Mouse (Mus musculus) regulatory T cell (primary cell): ENCODE results near the gene Megf11.

Experiments used
- in situ Hi-C: fragments of 300-600 bp; cut with MboI, MseI; formaldehyde crosslinking; loops from one replicate; pipeline ENCODE4 v1.15.1; 2025; ENCODE audit warnings: high pct_unique_total_duplicates

The Megf11 gene

DNA sequence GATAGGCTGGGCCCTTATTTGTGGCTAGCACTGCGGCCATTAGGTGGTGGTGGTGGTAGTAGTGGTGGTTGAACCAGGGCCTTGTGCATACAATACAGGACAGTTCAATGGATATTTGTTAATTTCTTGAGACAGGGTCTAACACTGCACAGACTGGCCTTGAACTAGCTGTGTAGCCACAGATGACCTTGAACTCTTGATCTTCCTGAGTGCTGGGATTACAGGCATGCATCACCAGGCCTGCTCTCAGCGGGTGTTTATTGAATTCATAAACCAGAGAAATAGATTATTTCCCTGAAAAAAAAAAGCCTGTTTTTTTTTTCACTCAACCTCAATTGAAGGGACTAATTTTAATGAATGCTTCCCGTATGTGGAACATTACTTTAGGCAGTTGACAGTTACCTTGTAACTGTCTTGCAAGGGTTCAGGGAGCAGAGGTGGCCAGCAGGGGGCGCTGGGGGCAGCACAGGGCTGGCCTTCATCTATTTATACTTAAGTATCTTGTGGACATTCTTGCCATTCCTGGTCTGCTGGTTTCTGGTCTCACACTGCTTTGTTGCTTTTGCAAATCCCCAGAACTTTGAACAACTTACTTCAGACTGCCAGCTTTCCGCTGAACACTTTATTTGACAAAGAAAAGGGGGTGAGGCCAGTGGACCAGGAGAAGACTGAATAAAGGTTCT lies 8.6 kb downstream of the Megf11 start:
- in situ Hi-C loops, result no loop called here

DNA sequence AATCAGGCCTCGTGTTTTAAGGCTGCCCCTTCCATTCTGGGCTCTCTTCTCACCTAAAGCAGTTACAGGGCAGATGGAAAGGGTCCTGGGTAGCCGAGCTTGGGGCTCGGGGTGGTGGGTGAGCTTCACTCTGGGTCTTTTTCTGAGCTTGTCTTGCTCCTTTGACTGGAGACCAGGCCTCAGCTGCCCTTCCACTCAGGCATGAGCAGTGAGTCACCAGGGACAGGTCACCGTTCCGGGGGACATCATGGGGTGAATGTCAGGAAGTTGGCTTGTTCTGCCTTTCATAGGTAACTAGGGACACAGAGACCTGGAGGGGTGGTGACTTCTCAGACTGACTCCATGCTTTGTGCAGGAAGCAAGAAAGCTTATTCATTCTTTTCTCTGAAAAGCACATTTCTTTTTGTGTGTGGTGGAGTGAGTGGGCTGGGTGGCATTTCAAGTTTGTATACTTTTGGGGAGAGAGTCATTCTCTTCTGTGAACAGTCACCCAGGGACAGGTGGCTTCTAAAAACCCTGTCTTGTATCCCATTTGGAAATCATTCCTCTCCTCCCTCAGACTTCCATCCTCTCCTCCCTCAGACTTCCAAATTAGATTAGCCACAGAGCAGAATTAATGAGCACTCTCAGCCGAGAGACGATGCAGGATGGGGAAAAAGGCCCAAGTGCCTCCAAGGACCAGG lies 10.0 kb downstream of the Megf11 start:
- in situ Hi-C loops, result no loop called here

GRCm38 (mm10) chr9:64397108-64397507 lies 11.7 kb downstream of the Megf11 start:
- in situ Hi-C loops, result no loop called here

DNA sequence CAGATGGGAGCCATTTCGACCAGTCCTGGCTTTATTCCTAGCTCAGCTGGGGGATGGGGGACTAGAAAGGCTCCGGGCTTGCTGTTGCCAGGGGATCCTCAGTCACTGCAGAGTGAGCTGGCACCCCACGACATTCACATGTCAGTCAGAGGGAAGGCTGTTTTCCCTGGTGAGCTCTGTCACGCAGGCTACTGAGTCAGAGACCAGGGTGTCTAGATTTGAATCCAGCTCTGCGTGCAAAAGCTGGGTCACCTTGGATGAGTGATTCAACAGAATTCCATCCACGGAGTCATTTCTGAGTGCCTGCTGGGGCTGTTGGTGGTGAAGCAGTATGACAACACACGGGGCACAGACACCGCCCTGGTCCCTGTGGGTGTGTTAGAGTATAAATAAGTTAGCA lies 13.7 kb downstream of the Megf11 start:
- in situ Hi-C loops, result no loop called here

DNA sequence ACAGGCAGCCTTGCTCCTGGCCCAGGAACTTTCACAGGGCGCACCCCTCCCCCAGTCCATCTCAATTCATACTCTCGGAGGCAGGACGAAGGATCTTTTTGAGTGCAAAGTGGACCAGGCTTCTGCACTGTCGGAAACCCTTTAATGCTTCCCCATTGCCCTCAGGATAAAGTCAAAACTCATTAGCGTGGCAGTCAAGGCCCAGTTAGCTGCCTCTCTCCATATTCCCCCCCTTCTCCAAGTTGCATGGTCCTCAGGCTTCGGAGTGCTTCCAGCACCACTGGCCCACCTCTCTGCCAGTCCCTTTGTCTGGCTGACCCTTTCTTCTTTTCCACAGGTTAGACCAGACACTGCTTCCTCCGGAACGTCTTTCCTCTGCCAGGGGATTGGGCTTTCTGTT lies 16.7 kb downstream of the Megf11 start:
- in situ Hi-C loops, result no loop called here

DNA sequence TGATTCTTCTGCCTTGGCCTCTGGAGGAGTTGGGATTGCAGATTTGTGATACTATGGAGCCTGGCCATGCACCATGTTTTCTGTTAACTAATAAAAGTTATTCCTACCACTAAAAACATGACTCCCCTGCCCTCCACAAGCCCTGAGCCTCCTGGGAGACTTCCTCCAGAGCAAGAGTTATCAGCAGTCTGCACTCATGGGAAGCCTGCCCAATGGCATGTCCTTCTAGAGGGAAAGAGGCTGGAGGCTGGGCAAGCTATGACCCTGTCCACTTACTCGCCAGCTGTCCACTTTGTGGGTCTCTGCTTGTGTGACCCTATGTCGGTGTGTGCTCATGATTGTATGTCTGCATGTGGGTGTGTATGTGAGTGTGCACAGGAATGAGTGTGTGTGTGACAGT lies 21.4 kb downstream of the Megf11 start:
- in situ Hi-C loops, result no loop called here

DNA sequence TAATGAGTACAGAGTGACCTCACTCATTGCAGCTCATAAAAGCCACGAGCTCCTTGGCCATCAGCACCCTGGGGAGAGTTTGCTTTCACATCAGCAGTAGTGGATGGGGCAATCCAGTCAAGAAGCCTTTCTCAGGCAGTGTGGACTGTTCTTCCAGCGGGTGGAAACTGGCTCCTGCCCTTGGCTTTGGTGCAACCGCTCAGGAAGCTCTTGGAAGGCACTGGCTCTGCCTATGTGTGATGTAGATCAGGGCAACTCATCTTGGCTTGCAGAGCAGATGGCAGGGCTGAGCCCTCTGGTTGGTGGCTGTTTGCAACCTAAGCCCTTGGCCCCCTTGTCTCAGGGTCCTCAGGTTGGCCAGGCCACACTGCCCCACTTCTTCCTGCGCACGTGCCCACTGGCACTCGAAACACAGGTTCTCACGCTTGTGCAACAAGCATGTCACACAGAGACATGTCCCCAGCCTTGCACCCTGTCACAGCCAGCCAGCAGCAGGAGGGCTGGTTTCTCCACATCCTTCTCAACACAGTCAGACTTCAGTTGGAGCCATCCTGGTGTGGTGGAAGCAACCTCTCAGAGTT lies 22.1 kb downstream of the Megf11 start:
- in situ Hi-C loops, result no loop called here

DNA sequence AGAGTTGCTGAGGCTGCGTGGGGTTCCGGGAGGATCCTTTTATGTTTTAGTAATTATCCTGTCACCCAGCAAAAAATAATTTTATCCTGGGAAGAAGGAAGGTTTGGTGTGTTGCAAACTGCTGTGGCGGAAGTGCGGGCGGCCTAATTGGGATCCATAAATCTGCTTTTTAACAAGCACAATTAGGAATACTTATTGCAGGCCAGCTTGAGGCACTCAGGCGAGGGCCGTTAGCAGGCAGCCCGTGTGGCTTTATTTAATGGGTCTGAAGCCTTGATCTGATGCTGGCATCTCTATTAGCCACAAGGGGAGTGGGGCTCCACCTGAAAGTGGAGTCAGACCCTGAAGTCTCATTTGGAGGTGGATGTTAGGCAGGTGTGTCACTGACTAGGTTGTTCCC lies 23.4 kb downstream of the Megf11 start:
- in situ Hi-C loops, result no loop called here

DNA sequence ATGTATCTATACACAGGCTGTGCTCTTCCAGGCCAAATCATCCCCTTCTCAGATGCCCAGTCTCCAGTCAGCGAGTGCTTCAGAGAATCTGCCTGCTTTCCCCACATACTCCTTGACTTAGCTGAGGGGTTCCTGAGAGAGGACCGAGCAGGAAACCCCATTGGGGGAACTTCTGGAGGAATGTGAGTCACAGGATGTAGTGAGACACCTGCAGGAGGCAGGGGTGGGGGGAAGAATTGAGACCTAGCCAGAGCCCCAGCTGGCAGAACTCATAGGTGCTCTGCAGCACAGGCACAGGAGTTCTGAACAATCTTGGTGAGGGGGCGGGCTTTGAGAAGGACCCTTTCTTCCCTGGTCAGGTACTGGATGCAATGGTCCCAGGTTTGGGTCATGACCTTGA lies 35.0 kb downstream of the Megf11 start:
- in situ Hi-C loops, result no loop called here

- in situ Hi-C loops, result no loop called here
Measured at GRCm38 (mm10) chr9:64421986-64422616, 36.7 kb downstream of the Megf11 start.

- in situ Hi-C loops, result no loop called here
Measured at GRCm38 (mm10) chr9:64423912-64424311, 38.5 kb downstream of the Megf11 start.

DNA sequence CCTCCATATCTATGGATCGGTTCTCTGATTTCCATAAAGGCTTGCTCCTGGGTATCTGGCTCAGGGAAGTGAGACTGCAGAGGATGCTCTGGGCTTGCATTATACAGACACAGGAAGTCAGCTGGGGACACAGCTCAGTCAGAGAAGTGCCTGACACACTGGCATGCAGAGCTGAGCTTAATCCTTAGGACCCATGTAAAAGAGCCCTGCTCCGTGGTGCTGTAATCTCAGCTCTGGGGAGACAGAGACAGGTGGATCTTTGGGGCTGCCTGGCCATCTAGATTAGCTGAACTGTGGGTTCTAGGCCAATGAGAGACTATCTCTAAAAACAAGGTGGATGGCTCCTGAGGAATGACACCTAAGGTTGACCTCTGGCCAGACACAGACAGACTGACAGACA lies 50.7 kb downstream of the Megf11 start:
- in situ Hi-C loops, result no loop called here

GRCm38 (mm10) chr9:64440101-64440500 lies 54.7 kb downstream of the Megf11 start:
- in situ Hi-C loops, result no loop called here

DNA sequence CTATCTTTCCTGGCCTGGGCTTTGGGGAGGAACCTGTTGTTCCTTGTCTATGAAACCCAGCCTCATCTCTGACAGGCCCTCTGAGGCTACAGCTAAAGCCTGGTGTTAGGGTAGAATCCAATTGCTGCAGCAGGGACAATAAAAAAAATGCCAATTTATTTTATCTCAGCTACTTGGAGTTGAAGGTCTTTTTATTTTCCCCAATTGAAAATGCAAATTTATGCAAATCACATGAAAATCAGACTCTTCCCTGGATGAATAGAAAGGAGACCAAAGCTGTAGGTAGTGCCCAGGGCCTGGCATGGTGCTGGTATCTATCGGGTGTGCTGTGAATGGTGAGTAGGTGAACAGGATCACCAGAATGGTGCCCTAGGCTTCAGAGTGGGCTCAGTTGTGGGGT lies 60.6 kb downstream of the Megf11 start:
- in situ Hi-C loops, result no loop called here

DNA sequence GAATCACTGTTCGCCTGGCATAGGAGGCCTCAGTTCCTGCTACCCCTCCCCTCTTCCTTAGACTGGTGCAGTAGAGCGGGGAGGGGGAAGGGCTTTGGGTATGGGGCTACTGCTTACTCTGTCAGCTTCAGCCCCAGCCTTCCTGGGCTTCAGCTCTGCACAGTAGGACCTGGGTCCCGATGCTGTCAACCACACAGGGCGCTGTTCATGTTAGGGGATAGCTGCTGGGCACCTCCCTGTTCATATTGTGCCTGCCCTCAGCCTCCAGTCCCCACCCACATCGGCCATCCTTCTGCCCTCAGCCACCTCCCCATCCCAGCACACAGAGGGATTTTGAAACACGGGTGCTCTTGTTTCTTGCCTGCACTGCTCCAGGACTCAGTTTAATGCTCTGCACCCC lies 61.6 kb downstream of the Megf11 start:
- in situ Hi-C loops, result no loop called here

- in situ Hi-C loops, result no loop called here
Measured at GRCm38 (mm10) chr9:64447522-64447921, 62.1 kb downstream of the Megf11 start.

GRCm38 (mm10) chr9:64452769-64453168 lies 67.3 kb downstream of the Megf11 start:
- in situ Hi-C loops, result no loop called here

DNA sequence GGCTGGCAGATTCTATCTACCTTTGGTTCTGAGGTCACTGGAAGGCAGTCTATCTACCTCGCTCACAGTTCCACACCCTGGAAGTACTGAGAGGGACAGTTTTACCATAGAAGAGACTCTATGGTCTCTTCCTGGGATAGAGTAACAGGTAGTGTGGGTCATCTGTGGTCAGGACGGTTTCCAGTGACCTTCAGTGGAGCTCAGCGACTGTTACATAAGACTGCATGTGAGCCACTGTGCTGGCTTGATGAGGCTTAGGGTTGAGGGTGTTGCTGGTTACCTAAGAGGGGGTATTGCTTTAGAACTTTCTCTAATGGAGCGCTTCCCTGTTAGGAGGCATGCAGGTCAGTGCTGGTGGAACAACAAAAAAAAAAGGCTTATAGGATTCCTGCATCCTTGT lies 68.8 kb downstream of the Megf11 start:
- in situ Hi-C loops, result no loop called here

DNA sequence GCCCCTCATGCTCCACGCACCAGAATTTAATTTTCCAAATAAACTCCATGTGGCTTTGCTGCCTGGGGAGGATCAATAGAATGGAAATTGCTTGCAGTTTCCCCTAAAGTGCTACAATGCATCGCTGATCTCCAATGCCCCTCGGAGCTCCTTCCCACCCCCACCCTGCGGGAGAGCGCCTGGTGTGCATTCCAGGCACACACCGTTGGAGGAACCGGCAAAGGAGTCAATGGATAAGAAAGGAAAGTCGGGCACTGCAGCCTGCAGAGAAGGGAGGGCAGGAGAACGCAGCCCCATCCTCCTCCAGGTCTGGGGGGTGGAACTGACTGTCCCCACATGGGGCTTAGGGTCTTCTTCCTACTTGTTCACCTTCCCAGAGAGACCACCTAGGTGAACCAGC lies 70.5 kb downstream of the Megf11 start:
- in situ Hi-C loops, result no loop called here

- in situ Hi-C loops, result no loop called here
Measured at GRCm38 (mm10) chr9:64457596-64457995, 72.2 kb downstream of the Megf11 start.

- in situ Hi-C loops, result no loop called here
Measured at GRCm38 (mm10) chr9:64461568-64462308, 76.3 kb downstream of the Megf11 start.

GRCm38 (mm10) chr9:64462870-64463269 lies 77.4 kb downstream of the Megf11 start:
- in situ Hi-C loops, result no loop called here
